Mouse (Mus musculus) 3134 (cell line): Measurements from ENCODE around the gene Supt3.

ENCODE experiments used
- DNase-seq: peaks from one replicate; pipeline ENCODE4 v3.0.0-alpha.2; 2011; ENCODE audit warnings: low spot score; ENCODE audit not compliant: insufficient read length; ENCODE audit errors: extremely low read depth

The Supt3 gene

DNA sequence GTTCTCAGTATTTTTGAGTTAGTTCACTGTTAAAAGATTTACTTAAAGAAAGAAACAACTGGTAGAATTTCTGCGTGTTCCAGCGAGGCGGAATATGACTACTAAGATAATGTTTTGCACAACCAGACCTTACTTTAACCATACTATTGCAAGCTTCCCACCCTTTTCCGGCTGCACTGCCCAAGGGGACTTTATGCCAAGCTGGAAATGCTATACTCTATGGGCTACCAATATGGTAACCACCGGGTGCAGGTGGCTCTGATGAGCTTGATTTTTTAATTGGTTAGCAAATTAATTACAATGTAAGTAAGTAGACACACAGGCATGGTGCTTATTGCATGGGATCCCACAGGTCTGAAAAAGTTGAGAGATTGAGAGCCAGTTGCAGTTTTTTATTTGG is 1.2 kb downstream of the Supt3 start:
- no peak for DNase-seq

DNA sequence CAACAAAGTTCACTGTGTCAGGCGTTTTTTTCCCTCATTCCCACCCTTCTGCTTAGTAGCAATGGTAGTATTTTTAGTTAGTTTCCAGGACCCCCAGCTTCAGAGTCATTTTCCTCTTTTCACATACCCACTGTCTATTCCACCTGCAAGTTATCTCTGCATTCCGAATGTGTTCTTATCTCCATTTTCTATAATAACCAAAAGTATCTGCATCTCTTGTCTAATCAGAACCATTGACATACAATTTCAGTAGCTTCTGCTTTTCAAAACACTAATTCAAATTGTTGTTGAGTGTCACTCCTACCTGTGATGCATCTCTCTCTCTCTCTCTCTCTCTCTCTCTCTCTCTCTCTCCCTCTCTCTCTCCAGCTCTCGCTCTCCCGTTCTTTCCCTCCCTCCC is 3.4 kb downstream of the Supt3 start:
- no peak for DNase-seq

DNA sequence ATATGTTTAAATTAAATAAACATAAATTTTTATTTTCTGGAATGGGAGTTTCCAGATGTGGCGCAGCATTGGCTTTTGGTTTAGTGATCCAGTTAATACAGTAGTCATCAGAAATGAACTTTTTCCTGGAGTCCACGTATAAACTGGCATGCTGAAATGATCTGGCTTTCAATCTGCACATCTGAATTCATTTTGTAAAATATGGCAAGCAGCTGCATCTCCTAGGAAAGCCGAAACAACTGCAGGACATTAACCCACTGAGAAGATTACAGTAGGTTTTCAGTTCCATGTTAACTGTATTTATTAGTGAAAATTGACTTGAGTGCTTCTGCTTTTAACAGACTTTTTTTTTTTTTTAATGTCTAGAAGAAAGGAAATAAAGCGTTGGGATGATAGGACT is 5.4 kb downstream of the Supt3 start:
- no peak for DNase-seq

DNA sequence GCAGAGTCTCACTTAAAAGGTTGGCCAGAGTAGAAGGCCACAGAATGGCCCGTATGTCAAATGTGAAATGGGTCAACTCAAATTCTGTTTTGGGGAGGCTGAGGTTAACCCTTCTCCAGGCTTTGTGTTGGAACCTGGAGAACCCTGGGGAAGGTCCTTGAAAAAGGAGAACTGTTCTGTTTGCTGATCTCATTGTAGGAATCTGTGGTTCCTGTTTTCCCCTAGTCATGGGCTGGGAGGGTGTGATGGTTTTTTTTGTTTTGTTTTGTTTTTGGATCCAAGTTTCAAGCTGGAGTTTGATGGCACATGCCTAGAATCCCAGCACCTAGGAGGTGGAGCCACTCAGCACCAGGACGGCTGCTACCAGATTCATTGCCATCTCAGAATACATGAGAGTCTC is 6.2 kb downstream of the Supt3 start:
- no peak for DNase-seq

DNA sequence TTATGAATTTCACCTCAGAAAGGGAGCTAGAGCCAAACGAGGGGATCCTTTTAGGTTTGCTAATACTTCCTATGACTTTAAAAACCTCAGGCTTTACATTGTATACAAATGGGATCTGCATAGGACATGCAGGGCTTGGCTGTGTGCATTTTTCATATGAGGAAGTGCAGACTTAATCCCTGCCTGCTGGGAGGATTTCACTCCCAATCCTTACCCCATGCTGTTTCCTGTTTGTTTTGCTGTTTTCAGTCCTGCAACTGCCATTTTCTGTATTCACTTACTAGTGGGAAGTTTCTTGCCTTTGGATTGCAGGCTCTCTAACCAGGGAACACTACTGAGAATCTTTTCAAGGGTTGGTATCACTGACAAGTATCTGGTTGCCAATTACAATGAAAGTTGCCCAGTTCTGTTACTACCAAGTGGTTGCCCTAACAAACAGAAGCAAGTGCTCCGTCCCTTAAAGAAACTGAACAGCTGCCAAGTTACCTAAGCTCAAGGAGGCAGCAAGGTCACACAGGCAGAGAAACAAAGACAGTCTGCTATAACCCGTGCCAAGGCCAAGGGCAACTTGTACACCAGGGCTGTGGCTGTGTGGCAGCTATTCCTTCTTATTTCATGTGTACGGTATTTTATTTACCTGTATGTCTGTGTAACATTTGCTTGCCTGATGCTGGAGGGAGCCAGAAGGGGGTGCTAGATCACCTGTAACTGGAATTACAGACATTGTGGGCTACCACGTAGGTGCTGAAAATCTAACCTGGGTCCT is 12.2 kb downstream of the Supt3 start:
- no peak for DNase-seq

DNA sequence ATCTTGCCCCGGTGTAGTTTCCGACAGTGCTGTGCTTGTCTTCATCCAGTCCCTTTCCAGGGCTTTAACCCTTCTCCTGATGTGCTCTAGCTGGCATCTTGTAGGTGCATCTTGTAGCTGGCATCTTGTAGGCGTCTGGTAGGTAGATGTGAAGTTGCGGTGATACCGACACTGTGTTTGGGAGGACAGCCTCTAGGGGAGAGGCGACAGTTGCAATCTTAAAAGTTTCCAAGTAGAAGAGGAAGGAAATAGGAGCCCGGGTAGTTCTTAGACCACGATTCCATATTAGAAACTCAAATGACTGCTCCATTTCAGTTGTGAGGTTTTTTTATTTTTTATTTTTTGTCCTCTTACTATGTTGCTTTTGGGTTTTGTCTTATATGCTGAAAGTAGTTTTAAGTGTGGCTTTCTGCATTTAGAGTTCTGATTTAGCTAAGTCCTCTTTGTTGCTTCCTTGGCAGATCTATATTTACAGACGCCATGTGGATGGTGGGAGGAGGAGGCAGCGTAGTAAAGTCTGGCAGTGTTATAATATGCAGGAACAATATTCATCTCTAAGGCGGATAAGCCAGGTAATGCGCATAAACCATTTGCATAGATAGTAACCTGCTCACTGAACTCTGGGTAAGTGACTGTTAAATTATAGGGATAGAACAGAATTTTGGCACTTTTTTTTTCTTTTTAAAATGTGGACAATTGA is 15.4 kb downstream of the Supt3 start:
- DNase-seq = no peak

DNA sequence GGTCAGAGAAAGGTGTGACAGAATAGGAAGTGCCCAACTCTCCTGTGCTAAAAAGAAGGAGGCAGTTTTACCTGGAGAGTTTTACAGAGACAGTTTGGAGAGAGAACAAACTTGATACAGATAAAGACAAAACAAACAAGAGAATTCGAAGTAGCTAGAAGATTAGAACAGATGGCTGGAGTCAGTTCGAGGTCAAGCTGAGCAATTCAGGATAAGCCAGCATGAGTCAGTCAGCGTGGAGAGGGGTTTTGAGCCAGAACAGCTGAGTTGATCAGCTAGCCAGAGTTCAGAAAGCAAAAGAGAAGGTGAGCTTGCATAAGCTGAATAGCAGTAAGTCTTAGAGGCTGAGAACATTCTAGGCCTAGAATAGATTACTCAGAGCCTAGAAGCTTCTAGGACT is 20.4 kb downstream of the Supt3 start:
- no peak for DNase-seq

DNA sequence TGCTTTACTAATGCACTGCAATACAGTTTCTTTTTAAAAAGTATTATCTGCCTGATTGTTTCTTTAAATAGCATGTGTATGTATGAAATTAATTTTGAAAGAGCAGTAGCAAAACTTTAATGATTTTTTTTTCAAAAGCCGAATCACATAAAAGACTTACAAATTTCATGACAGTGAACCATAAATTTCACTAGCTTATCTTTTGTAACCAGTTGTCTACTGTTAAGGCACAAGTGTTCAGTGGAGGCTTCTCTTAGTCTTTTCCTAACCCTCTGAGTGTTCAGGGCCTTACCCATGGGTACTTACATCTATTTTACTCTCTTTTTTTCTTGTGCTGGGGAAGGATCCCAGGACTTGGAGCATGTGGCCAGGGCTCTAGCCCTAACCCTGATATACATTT is 30.1 kb downstream of the Supt3 start:
- no peak for DNase-seq

DNA sequence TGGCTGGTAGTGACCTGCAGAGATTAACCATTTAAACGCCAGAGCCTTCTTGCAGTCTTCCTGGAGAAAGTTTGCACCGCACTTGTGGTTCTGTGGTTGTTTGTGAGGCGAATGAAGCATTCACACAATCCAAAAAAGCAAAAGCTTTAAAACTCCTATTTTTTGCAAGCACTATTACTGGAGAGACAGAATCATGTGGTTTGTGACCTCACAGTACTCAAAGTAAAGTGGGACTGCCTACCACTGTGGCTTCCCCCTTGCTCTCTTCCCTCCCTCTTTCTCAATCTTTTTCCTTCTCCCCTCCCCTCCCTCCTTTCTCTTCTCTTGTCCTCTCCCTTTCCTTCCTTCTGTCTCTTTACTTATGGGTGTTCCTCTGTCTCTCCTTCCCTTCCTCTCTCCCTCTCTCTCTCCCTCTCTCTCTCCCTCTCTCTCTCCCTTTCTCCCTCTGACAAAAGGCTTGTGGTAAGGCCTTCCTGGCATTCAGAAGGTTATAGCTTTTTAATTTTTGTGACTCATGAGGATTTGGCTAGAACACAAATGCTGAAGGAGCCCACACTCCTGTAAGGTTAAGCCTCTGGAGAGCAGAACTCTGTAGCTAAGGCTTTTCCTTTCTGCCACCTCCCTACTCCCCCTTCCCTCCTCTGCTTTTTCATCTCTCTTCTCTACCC is 37.7 kb downstream of the Supt3 start, which contains the start of gene Runx2:
Runx2 (minus strand) TSS at position 290 of the 668 bp plus-strand sequence.
- peak; percentile 72 for DNase-seq

DNA sequence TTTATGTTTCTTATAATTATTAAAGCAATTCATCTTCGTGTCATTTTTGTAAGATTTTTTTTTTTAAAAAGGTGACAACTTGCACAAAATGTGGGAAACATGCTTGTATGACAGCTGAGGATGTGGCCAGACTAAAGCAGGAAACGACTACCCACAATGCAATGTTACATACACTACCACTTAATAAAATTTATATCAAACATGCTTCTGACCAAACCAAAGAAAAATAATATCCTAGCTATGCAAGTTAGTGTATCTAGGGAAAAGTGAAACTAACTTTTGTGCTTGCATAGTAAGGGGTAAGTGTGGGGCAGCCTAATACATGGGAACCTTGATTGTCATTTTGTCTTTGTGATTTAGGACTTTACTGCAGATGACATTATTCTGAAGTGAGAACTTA is 41.9 kb downstream of the Supt3 start:
- DNase-seq = no peak

DNA sequence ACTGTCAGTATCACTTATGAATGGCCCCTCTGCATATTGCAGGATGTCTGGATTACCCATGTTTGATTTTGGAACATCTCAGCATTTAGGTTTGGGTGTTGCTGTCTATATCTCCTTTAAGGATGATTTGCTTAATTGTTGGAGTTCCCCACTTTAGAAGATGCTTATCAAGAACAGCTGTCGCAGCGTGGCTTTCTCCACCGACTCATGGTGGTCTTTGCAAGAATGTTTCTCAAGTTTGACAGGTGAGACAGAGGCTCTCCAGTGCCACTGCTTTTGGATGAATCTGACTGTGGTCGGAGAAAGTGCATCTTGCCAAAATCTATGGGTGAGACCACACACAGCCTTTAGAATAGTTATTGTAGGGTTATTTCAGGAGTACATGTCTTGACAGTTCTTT is 42.9 kb downstream of the Supt3 start:
- DNase-seq = no peak

DNA sequence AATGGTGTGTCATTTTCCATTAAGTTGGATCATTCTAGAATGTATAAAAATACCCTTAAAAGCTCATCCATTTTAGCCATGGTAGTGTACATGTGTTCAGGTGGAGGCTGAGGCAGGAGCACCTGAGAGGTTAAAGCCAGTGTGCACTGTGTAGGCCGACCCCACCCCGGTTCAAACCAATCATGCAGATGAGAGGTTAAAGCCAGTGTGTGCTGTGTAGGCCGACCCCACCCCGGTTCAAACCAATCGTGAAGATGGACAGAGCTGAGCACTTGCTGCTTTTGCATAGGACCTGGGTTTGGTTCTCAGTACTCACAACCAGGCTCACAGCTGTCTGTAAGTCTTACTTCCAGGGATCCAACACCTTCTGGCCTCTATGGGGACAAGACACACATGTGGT is 45.0 kb downstream of the Supt3 start:
- no peak for DNase-seq

DNA sequence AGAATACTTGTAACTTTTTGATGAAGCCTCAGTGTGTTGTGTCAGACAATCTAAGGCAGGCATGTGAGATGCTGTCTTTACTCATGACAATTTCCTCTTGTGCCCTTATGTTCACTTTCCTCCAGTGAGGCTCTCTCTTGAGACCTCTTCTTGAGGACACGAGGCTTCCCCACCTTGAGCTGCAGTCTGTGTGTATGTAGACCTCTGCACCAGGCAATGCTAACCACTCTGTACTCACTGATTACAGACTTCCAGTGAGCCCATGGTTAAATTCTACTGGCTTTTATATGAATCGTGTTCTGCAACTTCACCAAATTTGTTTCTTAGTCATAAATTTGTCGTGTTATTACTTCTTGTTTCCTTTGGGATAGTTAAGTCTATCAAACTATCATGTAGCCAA is 50.2 kb downstream of the Supt3 start:
- no peak for DNase-seq

DNA sequence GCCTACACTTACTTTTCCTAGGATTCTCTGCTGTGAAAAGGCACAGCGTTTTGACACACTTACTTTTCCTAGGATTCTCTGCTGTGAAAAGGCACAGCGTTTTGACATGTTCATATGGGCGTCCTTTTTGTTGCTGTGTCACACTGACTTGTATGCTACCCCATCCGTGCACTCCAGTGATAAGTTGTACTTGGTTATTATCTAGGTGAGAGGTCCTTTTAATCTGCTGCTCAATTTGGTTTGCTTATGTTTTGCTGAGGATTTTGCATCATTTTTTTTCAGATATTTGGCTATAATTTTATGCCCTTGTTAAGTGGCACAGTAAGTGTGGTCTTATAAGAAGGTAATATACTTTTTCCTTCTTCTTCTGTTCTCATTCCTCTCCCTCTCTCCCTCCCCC is 51.0 kb downstream of the Supt3 start:
- DNase-seq = no peak

DNA sequence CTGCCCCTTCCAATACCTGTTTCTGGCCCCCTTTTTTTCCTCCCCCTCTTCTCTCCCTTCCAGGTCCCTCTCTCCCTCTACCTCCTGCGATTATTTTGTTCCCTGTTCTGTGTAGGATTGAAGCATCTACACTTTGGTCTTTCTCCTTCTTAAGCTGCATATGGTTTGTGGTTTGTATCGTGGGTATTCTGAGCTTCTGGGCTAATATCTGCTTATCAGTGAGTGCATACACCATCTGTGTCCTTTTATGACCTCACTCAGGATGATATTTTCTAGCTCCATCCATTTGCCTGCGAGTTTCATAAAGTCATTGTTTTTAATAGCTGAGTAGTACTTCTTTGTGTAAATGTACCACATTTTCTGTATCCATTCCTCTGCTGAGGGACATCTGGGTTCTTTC is 52.6 kb downstream of the Supt3 start:
- DNase-seq = no peak

DNA sequence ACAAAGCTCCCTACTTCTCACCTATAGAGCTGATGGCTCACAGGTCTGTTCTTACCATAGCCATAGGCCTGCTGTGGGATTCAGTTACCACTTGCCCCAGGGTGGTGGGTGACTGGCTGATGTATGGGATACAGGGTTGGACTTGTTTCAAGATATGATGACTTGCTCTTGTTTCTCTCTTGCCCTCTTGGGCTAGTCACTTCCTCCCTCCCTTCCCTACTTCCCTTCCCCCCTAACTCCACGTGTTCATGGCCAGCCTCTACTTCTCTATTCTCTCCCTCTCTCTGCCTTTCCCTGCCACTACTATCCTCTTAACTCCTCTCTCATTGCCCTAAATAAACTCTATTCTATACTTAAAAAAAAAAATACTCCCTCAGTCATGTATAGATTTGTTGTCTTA is 54.2 kb downstream of the Supt3 start:
- DNase-seq = no peak

DNA sequence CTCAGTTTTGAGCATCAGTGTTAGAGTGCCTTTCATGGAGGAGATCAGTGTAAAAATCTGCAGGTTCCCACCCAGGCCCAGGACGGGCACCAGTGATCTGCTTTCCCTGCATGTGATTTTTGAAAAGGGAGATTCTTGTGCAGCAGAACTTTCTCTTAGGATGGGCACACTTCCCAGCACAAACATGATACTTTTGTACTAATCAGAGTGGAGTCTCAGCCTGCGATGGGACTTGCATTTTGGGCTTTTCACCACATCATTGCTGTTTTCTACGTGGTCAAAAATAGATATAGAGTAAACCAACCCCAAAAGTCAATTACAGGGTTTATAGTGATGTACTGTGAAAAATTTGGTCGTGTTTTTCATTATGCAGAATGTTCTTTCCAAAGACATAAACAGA is 65.2 kb downstream of the Supt3 start:
- DNase-seq = no peak

DNA sequence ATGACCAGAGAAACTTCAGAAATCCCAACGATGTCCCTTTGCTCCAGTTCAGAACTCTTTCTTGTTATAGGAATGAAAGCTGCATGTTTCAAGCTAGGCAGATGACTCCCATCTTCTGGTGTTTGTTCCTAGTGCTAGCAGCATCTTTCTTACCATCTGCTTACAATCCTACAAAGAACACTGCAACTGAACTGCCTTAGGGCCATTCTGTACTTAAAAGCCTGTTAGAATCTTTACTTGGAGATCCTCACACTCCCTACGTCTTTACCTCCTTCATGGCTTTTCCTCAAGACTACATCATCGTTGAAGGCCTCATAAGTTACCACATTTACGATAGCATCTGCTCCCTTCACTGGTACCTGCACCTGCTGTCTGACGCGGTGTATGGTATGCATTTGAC is 86.2 kb downstream of the Supt3 start:
- no peak for DNase-seq

DNA sequence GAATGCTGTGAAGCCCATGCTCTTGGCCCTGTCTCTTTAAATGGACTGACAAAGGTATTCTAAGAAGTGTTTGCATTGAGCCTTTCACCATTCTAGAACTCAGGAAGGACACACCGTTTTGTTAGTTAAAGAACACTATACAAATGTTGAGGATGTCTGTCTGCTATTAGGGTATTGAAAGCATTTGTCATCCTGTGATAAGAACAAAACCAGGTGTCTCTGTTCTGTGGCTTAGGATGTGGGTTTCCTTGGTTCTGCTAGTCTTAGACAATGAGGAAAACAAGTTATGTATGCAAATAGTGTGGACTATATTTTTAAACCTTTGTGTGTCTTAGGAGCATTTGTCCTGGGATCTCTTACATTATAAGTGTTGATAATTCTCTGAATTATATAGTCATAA is 116.6 kb downstream of the Supt3 start:
- DNase-seq = no peak

DNA sequence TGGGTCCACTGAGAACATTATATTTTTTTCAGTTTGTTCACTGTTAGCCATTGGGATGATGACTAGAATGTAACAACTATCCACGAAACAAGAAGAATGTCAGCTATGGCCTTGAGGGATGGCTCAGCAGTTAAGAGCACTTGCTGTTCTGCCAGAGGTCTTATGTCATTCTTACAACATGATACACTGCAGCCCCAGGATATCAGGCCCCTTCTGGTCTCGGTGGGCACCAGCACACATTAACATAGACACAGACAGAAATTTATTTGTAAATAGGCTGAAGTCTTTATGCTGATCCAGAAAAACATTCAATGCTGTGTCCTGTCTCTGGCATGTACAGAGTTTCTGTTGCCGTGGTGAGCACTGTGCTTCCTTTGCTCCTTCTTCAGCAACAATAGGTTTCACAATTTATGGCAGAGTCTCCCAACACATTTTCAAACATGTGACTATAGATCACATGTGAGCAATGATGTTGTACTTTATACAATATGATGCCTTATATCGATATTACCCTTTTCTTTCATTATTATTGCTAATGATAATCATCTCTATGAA is 166.7 kb downstream of the Supt3 start:
- DNase-seq = no peak

DNA sequence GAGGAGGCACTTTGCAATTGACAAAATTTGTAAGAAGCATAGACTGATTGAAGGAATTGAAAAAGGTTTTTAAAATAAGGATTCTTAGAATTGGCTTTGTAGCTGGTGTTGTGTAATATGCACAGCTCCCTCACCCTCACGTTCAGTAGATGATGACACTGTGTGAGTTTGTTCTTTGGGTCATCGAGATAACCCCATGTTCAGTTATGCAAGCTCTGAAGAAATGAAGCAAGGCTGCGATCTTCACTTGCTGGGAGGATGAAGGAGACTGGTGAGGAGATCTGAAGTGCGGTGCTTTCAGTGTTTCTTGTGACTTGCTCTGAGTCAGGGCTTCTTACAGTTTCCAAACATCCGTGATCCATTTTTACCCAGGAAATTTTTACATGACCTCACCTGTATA is 168.4 kb downstream of the Supt3 start:
- no peak for DNase-seq

DNA sequence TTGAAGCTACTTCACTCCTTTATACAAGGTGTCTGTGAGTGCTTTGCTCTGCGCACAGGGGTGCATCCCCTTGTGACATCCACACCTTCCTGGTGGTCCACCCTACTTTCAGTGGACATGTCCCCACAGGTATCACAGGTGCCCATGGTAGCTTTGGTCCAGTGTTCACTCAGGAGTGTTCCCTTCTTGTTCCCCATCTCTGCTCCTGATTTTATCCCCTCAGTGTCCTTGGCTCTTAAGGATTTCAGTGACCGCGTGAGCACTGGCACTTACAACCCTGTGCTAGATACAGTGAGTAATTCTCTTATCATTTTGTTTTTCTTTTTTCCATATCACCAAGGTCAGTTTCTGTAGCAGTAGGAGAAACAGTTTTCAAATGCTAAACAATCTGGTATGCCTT is 171.4 kb downstream of the Supt3 start:
- DNase-seq = no peak
